Mouse (Mus musculus) R1 (cell line): ENCODE data around the gene Igf2.

Experiments
- DNase-seq: peaks from one replicate; pipeline ENCODE4 v3.0.0-alpha.2; 2018; ENCODE audit warnings: low read depth, low spot score

The Igf2 gene

GRCm38 (mm10) chr7:142666659-142667058 lies at the start of gene Igf2:
Igf2 (minus strand) TSS chr7:142666816.
- DNase-seq: no peak

GRCm38 (mm10) chr7:142714783-142715498 lies 48.3 kb upstream of the Igf2 start:
- DNase-seq: peak; percentile 55

- no peak for DNase-seq
These were observed 40.3 kb upstream of the Igf2 start for GRCm38 (mm10) chr7:142706873-142707272.

- DNase-seq: no peak
These were observed 32.8 kb upstream of the Igf2 start for GRCm38 (mm10) chr7:142699334-142699860.

GRCm38 (mm10) chr7:142678611-142679010 lies 12.0 kb upstream of the Igf2 start:
- DNase-seq: no peak

- DNase-seq: peak; percentile 54
These were observed 9.0 kb upstream of the Igf2 start for GRCm38 (mm10) chr7:142675644-142676043.

- no peak for DNase-seq
These were observed 8.5 kb upstream of the Igf2 start for GRCm38 (mm10) chr7:142675141-142675540.

- DNase-seq: peak; percentile 68
These were observed 5.5 kb upstream of the Igf2 start for GRCm38 (mm10) chr7:142672120-142672519.

GRCm38 (mm10) chr7:142671067-142671466 lies 4.5 kb upstream of the Igf2 start:
- DNase-seq: no peak

GRCm38 (mm10) chr7:142669751-142670625 lies 3.4 kb upstream of the Igf2 start, which contains the start of gene Gm49394:
Gm49394 (minus strand) TSS chr7:142669942.
- DNase-seq: no peak

GRCm38 (mm10) chr7:142668328-142668727 lies 1.7 kb upstream of the Igf2 start:
- no peak for DNase-seq

GRCm38 (mm10) chr7:142667521-142667920 lies 905 bp upstream of the Igf2 start:
- DNase-seq: no peak

GRCm38 (mm10) chr7:142666109-142666508 lies 507 bp downstream of the Igf2 start:
- DNase-seq: no peak

- no peak for DNase-seq
These were observed 1.3 kb downstream of the Igf2 start for GRCm38 (mm10) chr7:142665364-142665763.

- DNase-seq: no peak
These were observed 2.1 kb downstream of the Igf2 start for GRCm38 (mm10) chr7:142664465-142665029.

- DNase-seq: peak; percentile 35
These were observed 2.6 kb downstream of the Igf2 start for GRCm38 (mm10) chr7:142663931-142664421.

- DNase-seq: no peak
These were observed 3.5 kb downstream of the Igf2 start for GRCm38 (mm10) chr7:142663151-142663550.

- no peak for DNase-seq
These were observed 4.8 kb downstream of the Igf2 start for GRCm38 (mm10) chr7:142661811-142662210.

GRCm38 (mm10) chr7:142661046-142661445 lies 5.6 kb downstream of the Igf2 start:
- DNase-seq: no peak

- peak; percentile 56 for DNase-seq
These were observed 6.0 kb downstream of the Igf2 start for GRCm38 (mm10) chr7:142660651-142660945.

GRCm38 (mm10) chr7:142659767-142660650 lies 6.6 kb downstream of the Igf2 start:
- DNase-seq: peak; percentile 55
